Mouse (Mus musculus) midbrain, embryonic 14.5 days (tissue): ENCODE data around the gene Uqcrq. TPM values are rescaled to one million over a fixed set of nuclear protein-coding genes. Genes with fewer than 3 reads are reported as not detected.

ENCODE experiments used
- ATAC-seq: fragments of 200-750 bp; cut with Nextera tagmentation; 2 replicates; pipeline ENCODE4 v1.8.0; 2017; ENCODE audit warnings: moderate number of reproducible peaks, moderate library complexity; ENCODE audit not compliant: low FRiP score, low TSS enrichment
- DNase-seq: peaks from one replicate; pipeline ENCODE4 v3.0.0-alpha.2; 2015
- H3K27ac ChIP-seq: fragments of 300-500 bp; sonication (generic); replicated peaks from 2 replicates; pipeline ENCODE4 v1.5.1; 2014; ENCODE audit warnings: mild to moderate bottlenecking, low read depth, low read length, moderate library complexity
- H3K27me3 ChIP-seq: fragments of 300-500 bp; sonication (generic); 2 replicates; pipeline ENCODE4 v1.6.1; 2014; ENCODE audit warnings: low read length, control low read depth, mixed read lengths; ENCODE audit not compliant: control insufficient read depth, insufficient read depth
- H3K36me3 ChIP-seq: fragments of 300-500 bp; sonication (generic); 2 replicates; pipeline ENCODE4 v1.6.1; 2014; ENCODE audit warnings: low read length, control low read depth; ENCODE audit not compliant: control insufficient read depth, insufficient read depth
- H3K4me1 ChIP-seq: fragments of 300-500 bp; sonication (generic); 2 replicates; pipeline ENCODE4 v1.6.1; 2014; ENCODE audit warnings: mild to moderate bottlenecking, antibody characterized with exemption, low read length, control low read depth; ENCODE audit not compliant: control insufficient read depth, insufficient read depth
- H3K4me2 ChIP-seq: fragments of 300-500 bp; sonication (generic); 2 replicates; pipeline ENCODE4 v1.6.1; 2014; ENCODE audit warnings: mild to moderate bottlenecking, low read length, moderate library complexity
- H3K4me3 ChIP-seq: fragments of 300-500 bp; sonication (generic); replicated peaks from 2 replicates; pipeline ENCODE4 v1.5.1; 2014; ENCODE audit warnings: low read depth, low read length
- H3K9ac ChIP-seq: fragments of 300-500 bp; sonication (generic); replicated peaks from 2 replicates; pipeline ENCODE4 v1.6.1; 2014; ENCODE audit warnings: mild to moderate bottlenecking, low read length, moderate library complexity
- H3K9me3 ChIP-seq: fragments of 300-500 bp; sonication (generic); 2 replicates; pipeline ENCODE4 v1.6.1; 2016; ENCODE audit warnings: low read length, control low read depth, mixed read lengths; ENCODE audit not compliant: control insufficient read depth
- WGBS: fragments of 180-500 bp; shearing (Covaris S2); extraction: QIAGEN DNeasy Blood & Tissue Kit; methylation state at CpG from one replicate; pipeline ENCODE4 v1.1.7; 2014; 5-methylcytosine and 5-hydroxymethylcytosine counted together
- polyA plus RNA-seq: library from polyadenylated mRNA; unstranded; fragments of >200 nt; fragmentation: Nextera tagmentation; extraction: Ambion mirVana; gene quantifications from 2 replicates; pipeline ENCODE4 v1.2.1, GENCODE M21; 2014

Gene Uqcrq
- 665 and 802 TPM in 2 replicates for polyA plus RNA-seq

GRCm38 (mm10) chr11:53430670-53431346, at the start of gene Uqcrq, which contains the start of gene Gdf9:
Uqcrq (minus strand) TSS chr11:53430831.
Gdf9 (plus strand) TSS chr11:53431023.
- Histone ChIP-seq H3K4me3 (peak within 1 kb of the TSS; percentile 97), H3K36me3 (peaks cover 19% of the 10 kb centered on the region), H3K4me1 (peaks cover 11% of the 10 kb centered on the region), H3K9ac (peak within 1 kb of the TSS; percentile 89), H3K27me3 (no peaks in the 10 kb centered on the region), H3K4me2 (peak within 1 kb of the TSS; percentile 92), H3K9me3 (no peaks in the 10 kb centered on the region), H3K27ac (peak within 1 kb of the TSS; percentile 80)
- DNase-seq, result peak; percentile 100
- peak; percentile 97 for ATAC-seq
- WGBS, result under 1% methylated on average over 44 of the region's 44 CpGs

DNA sequence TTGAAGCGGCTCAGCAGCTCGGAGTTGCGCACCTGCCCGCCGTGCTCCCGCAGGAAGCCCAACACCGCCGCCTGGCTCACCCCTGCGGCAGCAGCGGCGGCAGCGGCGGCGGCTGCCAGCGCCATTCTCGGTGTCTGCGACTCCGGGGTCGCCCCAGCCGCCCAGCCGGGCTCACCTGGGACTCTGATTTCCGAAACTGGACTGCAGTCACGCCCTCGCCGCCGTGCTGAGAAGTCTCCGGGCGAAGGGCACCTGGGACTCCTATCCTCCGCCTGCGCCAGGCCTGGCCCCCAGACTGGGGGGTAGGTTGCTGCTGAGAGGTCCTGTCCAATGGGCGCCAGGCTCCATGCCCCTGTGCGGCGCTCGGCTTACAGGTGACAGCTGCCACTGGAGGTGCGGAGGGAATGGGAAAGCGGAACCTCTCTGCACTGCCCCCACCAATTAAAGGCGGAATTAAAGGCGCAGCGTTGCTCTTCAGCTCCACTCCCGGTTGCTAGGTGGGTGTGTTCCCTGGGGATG, 49.2 kb upstream of the Uqcrq start, which contains the start of the genes Gm9945 and Sowaha:
Gene Gm9945 (plus strand): TSS at position 384 of the 519 bp plus-strand sequence.
Gene Sowaha (minus strand): TSS at position 492 of the 519 bp plus-strand sequence.
- peaks cover 62% of the 10 kb centered on the region for H3K27me3 ChIP-seq
- DNase-seq, result peak; percentile 67
- no peak within 1 kb of the TSS for H3K27ac ChIP-seq
- peak within 1 kb of the TSS; percentile 34 for H3K9ac ChIP-seq
- H3K36me3 ChIP-seq, result no peaks in the 10 kb centered on the region
- peaks cover 15% of the 10 kb centered on the region for H3K4me1 ChIP-seq
- H3K9me3 ChIP-seq, result peaks cover 4% of the 10 kb centered on the region; the same call in 1 of the 2 replicates
- WGBS, result 3% methylated on average over 40 of the region's 40 CpGs
- H3K4me3 ChIP-seq, result peak within 1 kb of the TSS; percentile 42
- peak within 1 kb of the TSS; percentile 66 for H3K4me2 ChIP-seq
- no peak for ATAC-seq

DNA sequence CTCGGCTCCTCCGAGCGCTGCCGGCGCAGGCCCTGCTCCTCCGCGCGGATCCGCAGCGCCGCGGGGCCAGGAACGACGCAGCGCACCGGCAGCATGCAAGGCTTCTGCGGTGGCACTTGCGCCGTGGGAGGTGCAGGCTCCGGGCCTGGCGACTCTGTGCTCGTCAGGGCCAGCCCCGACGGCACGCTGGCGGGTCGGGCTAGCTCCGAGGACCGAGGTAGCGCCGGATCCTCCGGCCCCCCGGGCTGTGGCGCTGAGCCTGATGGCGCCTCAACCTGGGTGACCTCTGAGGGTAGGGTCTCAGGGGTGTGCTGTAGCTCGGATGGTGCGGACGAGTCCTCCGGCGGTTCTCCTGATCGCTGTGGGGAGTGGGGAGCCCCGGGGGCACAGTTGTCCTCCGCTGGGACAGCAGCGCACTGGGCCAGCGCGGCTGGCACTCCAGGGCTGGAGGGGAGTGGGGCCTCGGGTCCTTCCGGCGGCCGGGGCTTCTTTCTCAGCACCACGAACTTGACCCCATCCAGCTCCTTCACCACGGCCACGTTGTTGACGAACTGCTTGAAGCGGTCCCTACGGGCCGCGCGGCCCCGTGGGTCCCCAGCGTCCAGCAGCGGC, 48.6 kb upstream of the Uqcrq start:
- Histone ChIP-seq H3K9ac (peak overlapping the region; percentile 34), H3K9me3 (peaks cover 4% of the 10 kb centered on the region; the same call in 1 of the 2 replicates), H3K27me3 (peaks cover 62% of the 10 kb centered on the region), H3K4me1 (peaks cover 15% of the 10 kb centered on the region), H3K4me3 (peak overlapping the region; percentile 42), H3K36me3 (no peaks in the 10 kb centered on the region), H3K4me2 (peak overlapping the region; percentile 66), H3K27ac (no peak overlapping the region)
- 2% methylated on average over 62 of the region's 62 CpGs for WGBS
- peak; percentile 59 for DNase-seq
- no peak for ATAC-seq

DNA sequence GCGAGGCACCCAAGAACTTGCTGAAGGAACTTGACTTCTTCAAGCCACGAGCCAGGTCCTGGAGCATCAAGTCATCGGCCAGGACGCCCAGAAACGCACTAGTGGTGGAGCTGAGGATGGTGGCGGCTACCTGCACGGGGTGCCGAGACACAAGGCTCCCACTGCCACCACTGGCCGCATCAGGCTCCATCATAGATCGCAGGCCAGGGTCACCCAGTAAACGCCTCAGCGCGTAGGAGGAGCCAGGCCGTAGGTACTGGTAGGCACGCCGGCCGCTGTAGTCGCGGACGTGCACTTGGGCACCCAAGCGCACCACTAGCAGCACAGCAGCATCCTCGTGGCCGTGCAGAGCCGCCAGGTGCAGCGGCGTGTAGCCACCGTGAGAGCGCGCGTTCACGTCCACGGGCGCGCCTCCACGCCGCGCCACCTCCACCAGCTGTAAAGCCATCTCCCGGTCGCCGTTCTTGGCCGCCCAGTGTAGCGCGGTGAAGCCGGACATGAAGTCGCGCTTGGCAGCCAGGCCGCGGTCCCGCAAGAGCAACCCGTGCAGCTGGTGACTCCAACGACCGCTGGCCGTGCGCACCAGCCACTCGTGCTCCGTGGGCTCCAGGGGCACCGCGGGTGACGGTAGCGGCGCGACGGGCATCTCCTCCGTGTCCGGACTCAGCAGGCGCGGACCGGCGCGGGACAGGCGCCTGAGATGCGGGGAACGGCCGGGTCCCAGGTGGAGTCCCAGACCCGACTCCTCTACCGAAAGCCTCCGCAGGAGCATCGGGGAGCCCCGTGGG, 47.9 kb upstream of the Uqcrq start:
- Histone ChIP-seq H3K4me1 (peaks cover 15% of the 10 kb centered on the region), H3K27ac (no peak overlapping the region), H3K4me2 (peak overlapping the region; percentile 66), H3K9me3 (peaks cover 4% of the 10 kb centered on the region; the same call in 1 of the 2 replicates), H3K36me3 (no peaks in the 10 kb centered on the region), H3K9ac (peak overlapping the region; percentile 34; the same call in 1 of the 2 replicates), H3K4me3 (peak overlapping the region; percentile 42), H3K27me3 (peaks cover 64% of the 10 kb centered on the region)
- 4% methylated on average over 79 of the region's 79 CpGs for WGBS
- ATAC-seq (no peak), DNase-seq (peak; percentile 51)

- H3K9me3 ChIP-seq, result peaks cover 4% of the 10 kb centered on the region; the same call in 1 of the 2 replicates
- no peaks in the 10 kb centered on the region for H3K36me3 ChIP-seq
- 44% methylated on average over 7 of the region's 7 CpGs for WGBS
- H3K4me3 ChIP-seq, result no peak overlapping the region
- no peak overlapping the region for H3K27ac ChIP-seq
- H3K4me1 ChIP-seq, result peaks cover 15% of the 10 kb centered on the region
- H3K4me2 ChIP-seq, result no peak overlapping the region
- DNase-seq, result no peak
- ATAC-seq, result no peak
- H3K27me3 ChIP-seq, result peaks cover 58% of the 10 kb centered on the region
- no peak overlapping the region for H3K9ac ChIP-seq
Measured at GRCm38 (mm10) chr11:53477833-53478232, 47.2 kb upstream of the Uqcrq start.

- Histone ChIP-seq H3K4me3 (peak overlapping the region; percentile 13; the same call in 1 of the 2 replicates), H3K9ac (0 out of 2 replicates have a peak overlapping the region, but pooled peaks have one; percentile 26), H3K4me1 (peaks cover 15% of the 10 kb centered on the region), H3K36me3 (no peaks in the 10 kb centered on the region), H3K9me3 (peaks cover 4% of the 10 kb centered on the region; the same call in 1 of the 2 replicates), H3K27ac (peak overlapping the region; percentile 79), H3K4me2 (peak overlapping the region; percentile 48), H3K27me3 (peaks cover 49% of the 10 kb centered on the region)
- DNase-seq (peak; percentile 67), ATAC-seq (no peak)
- 2% methylated on average over 8 of the region's 8 CpGs for WGBS
Measured at GRCm38 (mm10) chr11:53475620-53476019, 45.0 kb upstream of the Uqcrq start.

DNA sequence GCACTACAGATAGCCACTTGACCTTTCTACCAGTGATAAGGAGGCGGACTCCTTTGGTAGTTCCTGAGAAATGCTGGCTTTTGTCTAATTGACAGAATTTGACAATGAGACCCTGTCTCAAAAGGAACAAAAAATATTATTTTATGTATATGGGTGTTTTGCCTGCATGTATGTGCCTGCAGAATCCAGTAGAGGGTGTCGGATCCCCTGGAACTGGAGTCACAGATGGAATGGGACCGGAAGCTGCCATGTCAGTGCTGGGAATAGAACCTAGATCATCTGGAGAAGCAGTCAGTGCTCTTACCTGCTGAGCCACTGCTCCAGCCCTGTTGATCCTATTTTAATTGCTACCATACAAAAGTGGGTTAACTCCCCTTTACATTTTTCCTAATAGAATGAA, 42.1 kb upstream of the Uqcrq start:
- Histone ChIP-seq H3K36me3 (no peaks in the 10 kb centered on the region), H3K27me3 (peaks cover 20% of the 10 kb centered on the region), H3K4me3 (no peak overlapping the region), H3K9ac (no peak overlapping the region), H3K4me2 (no peak overlapping the region), H3K9me3 (no peaks in the 10 kb centered on the region), H3K4me1 (peaks cover 17% of the 10 kb centered on the region), H3K27ac (no peak overlapping the region)
- WGBS, result 81% methylated on average over 3 of the region's 3 CpGs
- ATAC-seq, result no peak
- no peak for DNase-seq
